Mouse (Mus musculus): ENCODE results near the gene Treh. TPM values are rescaled to one million over a fixed set of nuclear protein-coding genes. Genes with fewer than 3 reads are reported as not detected.
"Not testable (repeated sequence)": the region's sequence is repeated elsewhere in the genome, so short reads cannot be mapped to it uniquely, and the experiment has no call there.

The Treh gene
- not detected in 2 replicates for polyA plus RNA-seq (2012; rRNA removed)

- no peak for DNase-seq (ENCODE audit: low read depth)
- TF ChIP-seq CTCF (IDR thresholded peaks at IDR 0.05; ENCODE audit: borderline replicate concordance, extremely low read depth, insufficient read depth, insufficient read length): no peak
- TF ChIP-seq POLR2A (IDR thresholded peaks at IDR 0.05; ENCODE audit: borderline replicate concordance, extremely low read depth, insufficient read depth, insufficient read length, poor library complexity, severe bottlenecking): no peak
These were observed at the start of gene Treh for GRCm38 (mm10) chr9:44673005-44673404. TSS of gene Treh (plus strand) at chr9:44673233.

- DNase-seq (ENCODE audit: low read depth): no peak
- no peak for TF ChIP-seq CTCF (IDR thresholded peaks at IDR 0.05; ENCODE audit: borderline replicate concordance, extremely low read depth, insufficient read depth, insufficient read length)
- no peak for TF ChIP-seq POLR2A (IDR thresholded peaks at IDR 0.05; ENCODE audit: borderline replicate concordance, extremely low read depth, insufficient read depth, insufficient read length, poor library complexity, severe bottlenecking)
These were observed 48.6 kb upstream of the Treh start for GRCm38 (mm10) chr9:44624390-44624789.

GRCm38 (mm10) chr9:44626268-44626667 is 46.8 kb upstream of the Treh start:
- no peak for DNase-seq (ENCODE audit: low read depth)
- TF ChIP-seq POLR2A (IDR thresholded peaks at IDR 0.05; ENCODE audit: borderline replicate concordance, extremely low read depth, insufficient read depth, insufficient read length, poor library complexity, severe bottlenecking): no peak
- TF ChIP-seq CTCF (IDR thresholded peaks at IDR 0.05; ENCODE audit: borderline replicate concordance, extremely low read depth, insufficient read depth, insufficient read length): no peak

GRCm38 (mm10) chr9:44637551-44638169 is 35.4 kb upstream of the Treh start:
- TF ChIP-seq CTCF (IDR thresholded peaks at IDR 0.05; ENCODE audit: borderline replicate concordance, extremely low read depth, insufficient read depth, insufficient read length): no peak
- TF ChIP-seq POLR2A (IDR thresholded peaks at IDR 0.05; ENCODE audit: borderline replicate concordance, extremely low read depth, insufficient read depth, insufficient read length, poor library complexity, severe bottlenecking): no peak
- DNase-seq (ENCODE audit: low read depth): peak; percentile 77

- DNase-seq (ENCODE audit: low read depth): not testable (repeated sequence)
These were observed 34.3 kb upstream of the Treh start for GRCm38 (mm10) chr9:44638726-44639125.

GRCm38 (mm10) chr9:44640028-44640427 is 33.0 kb upstream of the Treh start:
- not testable (repeated sequence) for DNase-seq (ENCODE audit: low read depth)

- TF ChIP-seq CTCF (IDR thresholded peaks at IDR 0.05; ENCODE audit: borderline replicate concordance, extremely low read depth, insufficient read depth, insufficient read length) (no peak), POLR2A (IDR thresholded peaks at IDR 0.05; ENCODE audit: borderline replicate concordance, extremely low read depth, insufficient read depth, insufficient read length, poor library complexity, severe bottlenecking) (no peak)
- DNase-seq (ENCODE audit: low read depth): no peak
These were observed 32.2 kb upstream of the Treh start for GRCm38 (mm10) chr9:44640646-44641357.

GRCm38 (mm10) chr9:44641616-44642015 is 31.4 kb upstream of the Treh start:
- TF ChIP-seq CTCF (IDR thresholded peaks at IDR 0.05; ENCODE audit: borderline replicate concordance, extremely low read depth, insufficient read depth, insufficient read length): no peak
- TF ChIP-seq POLR2A (IDR thresholded peaks at IDR 0.05; ENCODE audit: borderline replicate concordance, extremely low read depth, insufficient read depth, insufficient read length, poor library complexity, severe bottlenecking): no peak
- DNase-seq (ENCODE audit: low read depth): no peak

GRCm38 (mm10) chr9:44643103-44643502 is 29.9 kb upstream of the Treh start:
- DNase-seq (ENCODE audit: low read depth): no peak
- no peak for TF ChIP-seq POLR2A (IDR thresholded peaks at IDR 0.05; ENCODE audit: borderline replicate concordance, extremely low read depth, insufficient read depth, insufficient read length, poor library complexity, severe bottlenecking)
- TF ChIP-seq CTCF (IDR thresholded peaks at IDR 0.05; ENCODE audit: borderline replicate concordance, extremely low read depth, insufficient read depth, insufficient read length): no peak

GRCm38 (mm10) chr9:44644186-44644585 is 28.8 kb upstream of the Treh start:
- TF ChIP-seq CTCF (IDR thresholded peaks at IDR 0.05; ENCODE audit: borderline replicate concordance, extremely low read depth, insufficient read depth, insufficient read length) (no peak), POLR2A (IDR thresholded peaks at IDR 0.05; ENCODE audit: borderline replicate concordance, extremely low read depth, insufficient read depth, insufficient read length, poor library complexity, severe bottlenecking) (no peak)
- no peak for DNase-seq (ENCODE audit: low read depth)

GRCm38 (mm10) chr9:44645481-44645880 is 27.6 kb upstream of the Treh start:
- no peak for TF ChIP-seq POLR2A (IDR thresholded peaks at IDR 0.05; ENCODE audit: borderline replicate concordance, extremely low read depth, insufficient read depth, insufficient read length, poor library complexity, severe bottlenecking)
- TF ChIP-seq CTCF (IDR thresholded peaks at IDR 0.05; ENCODE audit: borderline replicate concordance, extremely low read depth, insufficient read depth, insufficient read length): no peak
- DNase-seq (ENCODE audit: low read depth): no peak

GRCm38 (mm10) chr9:44645924-44646323 is 27.1 kb upstream of the Treh start:
- no peak for DNase-seq (ENCODE audit: low read depth)
- TF ChIP-seq CTCF (IDR thresholded peaks at IDR 0.05; ENCODE audit: borderline replicate concordance, extremely low read depth, insufficient read depth, insufficient read length): no peak

Data from brain, embryonic 14.5 days (tissue).